Mouse (Mus musculus) bone marrow macrophage, adult 2 months (primary cell): ENCODE data around the gene Rpl36al.

Experiments
- CTCF ChIP-seq: IDR thresholded peaks from 2 replicates; pipeline ENCODE4 v1.5.1; 2012; ENCODE audit warnings: low read depth, mild to moderate bottlenecking, low read length, moderate library complexity
- POLR2A ChIP-seq: IDR thresholded peaks from 2 replicates; pipeline ENCODE4 v1.6.1; 2012; ENCODE audit warnings: mild to moderate bottlenecking, low read depth, low read length, borderline replicate concordance

DNA sequence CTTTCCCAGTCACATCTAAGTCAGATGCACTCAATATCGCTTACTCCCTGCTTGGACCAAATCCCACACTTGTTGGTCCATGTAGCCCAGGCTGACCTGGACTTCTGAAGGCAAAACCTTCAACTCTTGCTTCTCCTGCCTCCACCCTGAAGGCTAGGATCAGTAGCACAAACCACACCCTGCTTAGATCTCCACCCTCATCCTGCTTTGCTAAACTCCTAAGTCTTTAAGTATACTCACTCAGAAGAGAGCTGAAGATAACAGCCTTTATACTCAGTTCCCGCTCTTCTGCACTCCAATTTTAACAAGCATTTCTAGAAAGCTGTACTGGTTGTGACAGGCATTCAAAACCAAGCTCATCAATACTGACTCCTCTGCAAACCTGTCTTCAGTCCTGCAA, 26.8 kb downstream of the Rpl36al start:
- TF ChIP-seq CTCF (no peak), POLR2A (no peak)
